Mouse (Mus musculus) Patski (cell line): ENCODE measurements around the gene Scn7a. TPM values are rescaled to one million over a fixed set of nuclear protein-coding genes. Genes with fewer than 3 reads are reported as not detected.

ENCODE experiments used
- ATAC-seq: fragments of 100-300 bp; one replicate; pipeline ENCODE4 v1.8.0; 2021
- CTCF ChIA-PET: fragments of 350-600 bp; sonication (Branson Sonifier 250); formaldehyde crosslinking; loops from one replicate; lab custom pipeline; 2022; ENCODE audit warnings: inconsistent platforms; lab: Charles Lee
- POLR2A ChIA-PET: fragments of 350-600 bp; sonication (Branson Sonifier 250); formaldehyde crosslinking; loops from one replicate; lab custom pipeline; 2022; ENCODE audit warnings: antibody characterized with exemption, inconsistent platforms; lab: Charles Lee
- DNase-seq: peaks from one replicate; pipeline ENCODE4 v3.0.0-alpha.2; 2011; ENCODE audit warnings: low read depth, low spot score
- H3K27me3 ChIP-seq: fragments of 371-371 bp; one replicate; pipeline ENCODE4 v1.5.1; 2021
- CTCF ChIP-seq: fragments of 100-300 bp; IDR thresholded peaks from one replicate; pipeline ENCODE4 v1.5.1; 2021
- in situ Hi-C: fragments of 300-500 bp; cut with MboI; formaldehyde crosslinking; loops from 3 replicates; pipeline ENCODE4 v1.11.1; 2018; ENCODE audit warnings: low pct_unique_long_range_greater_than_20kb, mixed read lengths
- polyA plus RNA-seq: library from polyadenylated mRNA; unstranded; gene quantifications from one replicate; pipeline ENCODE4 v1.2.3, GENCODE M21; 2021

Scn7a gene
- polyA plus RNA-seq, 1 experiment from 2014 or later = not detected

DNA sequence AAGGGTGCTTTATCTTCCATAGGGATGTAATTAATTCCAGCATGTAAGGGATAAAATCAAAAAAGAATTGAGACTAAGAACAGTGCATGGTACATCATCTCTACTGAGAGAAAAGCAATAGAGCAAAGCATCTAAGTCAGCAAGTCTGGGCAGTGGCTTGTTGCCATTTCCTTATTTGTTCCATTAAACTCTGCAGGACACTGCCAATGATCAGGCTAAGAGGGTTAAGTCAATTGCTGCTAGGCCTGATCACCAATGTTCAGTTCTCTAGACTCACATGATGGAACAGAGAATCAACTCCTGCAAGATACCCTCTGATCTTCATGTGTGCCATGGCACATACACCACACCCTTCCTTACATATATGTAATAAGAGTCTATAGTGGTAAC lies 57.1 kb downstream of the Scn7a start:
- ChIA-PET CTCF (no interaction called here), POLR2A (no interaction called here)
- no peak for DNase-seq
- TF ChIP-seq CTCF = no peak
- H3K27me3 ChIP-seq = no peaks in the 10 kb centered on the region
- in situ Hi-C loops = no loop called here
- no peak for ATAC-seq

DNA sequence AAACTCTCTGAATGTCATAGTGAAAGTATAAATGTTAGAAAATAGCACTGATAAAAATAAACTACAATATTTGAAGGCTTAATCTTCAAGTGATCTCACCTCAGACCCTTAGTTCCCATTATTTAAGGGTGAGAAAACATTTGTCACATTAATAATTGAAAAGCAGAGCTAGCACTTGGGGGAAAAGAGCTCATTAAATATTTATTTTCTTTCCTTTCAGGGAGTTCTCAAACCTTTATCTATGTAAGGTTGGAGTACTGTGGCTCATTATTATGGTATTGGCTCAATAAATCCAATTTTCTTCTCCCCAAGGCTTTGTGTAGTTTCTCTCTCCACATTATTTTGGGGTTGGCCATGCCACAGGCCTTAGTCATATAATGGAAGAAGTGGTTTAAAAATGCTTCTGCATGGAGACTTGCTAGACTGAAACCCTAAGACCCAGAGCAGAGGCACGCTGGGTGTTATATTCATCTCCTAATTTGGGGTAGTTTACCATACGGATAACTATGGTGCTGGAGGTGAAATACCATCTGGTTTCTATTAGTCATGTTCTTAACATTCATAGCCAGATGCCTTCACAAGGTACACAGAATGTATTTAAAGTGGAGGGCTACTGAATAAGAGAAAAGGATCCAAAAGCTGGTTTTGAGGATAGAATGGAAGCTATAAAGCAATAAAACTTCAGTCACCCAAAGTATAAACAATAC lies 57.7 kb downstream of the Scn7a start:
- DNase-seq = no peak

DNA sequence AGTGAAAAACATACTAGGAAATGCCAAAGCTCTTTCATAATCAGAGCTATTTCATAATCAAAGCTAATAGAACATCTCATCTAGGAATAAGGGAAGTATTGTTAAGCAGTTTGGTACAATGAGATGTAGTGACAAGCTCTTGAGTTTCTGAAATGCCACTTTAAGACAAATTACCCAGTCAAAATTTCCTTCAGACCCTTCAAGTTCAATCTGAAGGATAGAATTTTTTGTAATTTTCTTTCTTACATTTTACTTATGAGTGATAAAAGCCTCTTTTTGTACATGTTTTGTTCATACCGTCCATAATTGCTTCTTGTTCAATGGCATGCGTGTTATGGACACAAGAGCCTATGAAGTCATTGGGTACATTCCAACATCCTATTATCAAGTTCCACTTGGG lies 72.6 kb downstream of the Scn7a start:
- POLR2A ChIA-PET = no interaction called here
- ATAC-seq = no peak
- TF ChIP-seq CTCF = no peak
- CTCF ChIA-PET = interaction anchor here (1.4 kb wide), 1 partner anchor 11 kb away, joined by 3 read pairs; no protein-coding TSS in a partner anchor
- in situ Hi-C loops = no loop called here
- peaks cover 3% of the 10 kb centered on the region for H3K27me3 ChIP-seq
- DNase-seq = no peak

More for the DNA sequence above, 57.7 kb downstream of the Scn7a start:
- H3K27me3 ChIP-seq = no peaks in the 10 kb centered on the region
- ChIA-PET CTCF (no interaction called here), POLR2A (interaction anchor here (1.1 kb wide), 1 partner anchor 30 kb away, joined by 3 read pairs; no protein-coding TSS in a partner anchor)
- in situ Hi-C loops = no loop called here
- no peak for ATAC-seq
- TF ChIP-seq CTCF = no peak

DNA sequence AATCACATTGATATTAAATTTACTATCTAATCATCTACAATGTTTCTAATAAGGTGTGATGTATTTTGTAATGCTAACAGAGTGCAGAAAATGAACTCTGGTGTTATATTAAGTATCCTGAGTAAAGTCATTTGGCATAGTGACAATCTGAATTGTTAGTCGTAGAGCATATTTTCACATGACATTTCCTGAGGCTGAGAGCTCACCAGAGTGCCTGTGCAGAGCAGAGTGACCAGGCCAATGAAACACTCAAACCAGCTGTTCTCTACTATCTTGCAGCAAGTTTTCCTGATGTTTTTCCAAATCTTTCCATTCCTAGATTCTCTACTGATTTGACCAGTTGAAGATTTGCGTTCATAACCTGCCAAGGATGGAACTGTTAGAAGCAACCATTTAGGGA lies 92.4 kb downstream of the Scn7a start:
- peaks cover 2% of the 10 kb centered on the region for H3K27me3 ChIP-seq
- POLR2A ChIA-PET = no interaction called here
- no peak for TF ChIP-seq CTCF
- no peak for DNase-seq
- ATAC-seq = no peak
- CTCF ChIA-PET = interaction anchor here (0.6 kb wide), 1 partner anchor 120 kb away, joined by 3 read pairs; no protein-coding TSS in a partner anchor
- in situ Hi-C loops = no loop called here

DNA sequence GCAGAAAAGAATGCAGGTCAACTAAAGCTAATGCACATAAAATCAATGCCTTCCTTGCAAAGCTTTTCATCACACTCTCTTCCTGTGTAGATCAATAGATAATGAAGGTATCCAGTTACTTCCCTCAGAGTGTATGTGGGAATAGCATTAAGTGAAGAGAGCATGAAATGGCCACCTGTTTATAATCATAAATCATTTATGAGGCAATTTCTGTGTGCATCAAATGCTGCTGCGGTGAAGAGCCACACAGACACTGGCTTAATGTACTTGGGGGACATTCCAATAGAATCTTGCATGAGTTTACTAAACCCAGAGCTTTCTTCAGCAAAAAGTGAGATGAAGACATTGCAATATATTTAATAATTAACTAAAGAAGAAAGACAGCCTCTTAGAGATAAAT lies 122.7 kb downstream of the Scn7a start:
- ChIA-PET CTCF (no interaction called here), POLR2A (no interaction called here)
- no peak for DNase-seq
- no peak for TF ChIP-seq CTCF
- no peak for ATAC-seq
- in situ Hi-C loops = no loop called here
- peaks cover under 1% of the 10 kb centered on the region for H3K27me3 ChIP-seq

DNA sequence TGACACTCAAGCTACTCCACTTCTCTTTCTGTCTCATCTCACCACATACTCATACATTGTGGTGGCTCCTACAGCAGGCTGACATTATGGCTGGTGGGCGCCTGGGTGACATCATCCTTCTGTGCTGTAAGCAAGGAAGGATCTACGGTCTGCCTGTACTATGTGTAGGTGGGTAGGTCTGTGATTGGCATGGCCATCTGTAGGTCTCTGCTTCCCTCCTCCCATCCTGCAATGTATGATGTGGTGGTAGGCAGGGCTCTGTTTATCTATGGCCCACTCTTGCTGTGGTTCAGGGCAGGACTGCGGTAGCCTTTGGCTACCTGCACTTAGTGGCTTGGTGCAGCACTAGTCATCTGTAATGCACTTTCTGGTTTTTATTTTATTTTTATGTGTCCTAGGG lies 128.3 kb downstream of the Scn7a start:
- in situ Hi-C loops = no loop called here
- DNase-seq (no peak), ATAC-seq (no peak)
- no peak for TF ChIP-seq CTCF
- POLR2A ChIA-PET = no interaction called here
- no peaks in the 10 kb centered on the region for H3K27me3 ChIP-seq
- CTCF ChIA-PET = no interaction called here

DNA sequence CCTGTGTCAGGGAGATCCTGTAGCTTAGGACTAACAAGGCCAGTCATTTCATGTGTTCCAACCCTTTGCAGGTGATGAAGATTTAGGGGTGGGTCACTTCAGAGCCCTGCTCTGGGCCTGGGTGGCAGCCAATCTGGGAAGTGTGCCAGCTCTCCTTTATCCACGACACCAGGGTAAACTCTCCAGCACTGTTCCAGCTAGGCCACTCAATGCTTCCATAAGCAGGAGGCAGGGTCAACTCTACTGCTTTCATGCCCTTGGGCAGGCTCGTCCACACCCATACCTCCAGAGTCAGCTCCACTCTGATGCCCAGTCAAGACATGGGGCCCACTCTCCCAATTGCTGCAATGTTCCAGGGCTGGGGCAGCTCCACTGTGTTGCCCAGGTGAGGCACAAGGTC lies 129.3 kb downstream of the Scn7a start:
- POLR2A ChIA-PET = no interaction called here
- CTCF ChIA-PET = no interaction called here
- no peak for DNase-seq
- H3K27me3 ChIP-seq = no peaks in the 10 kb centered on the region
- no peak for ATAC-seq
- TF ChIP-seq CTCF = no peak
- in situ Hi-C loops = no loop called here

DNA sequence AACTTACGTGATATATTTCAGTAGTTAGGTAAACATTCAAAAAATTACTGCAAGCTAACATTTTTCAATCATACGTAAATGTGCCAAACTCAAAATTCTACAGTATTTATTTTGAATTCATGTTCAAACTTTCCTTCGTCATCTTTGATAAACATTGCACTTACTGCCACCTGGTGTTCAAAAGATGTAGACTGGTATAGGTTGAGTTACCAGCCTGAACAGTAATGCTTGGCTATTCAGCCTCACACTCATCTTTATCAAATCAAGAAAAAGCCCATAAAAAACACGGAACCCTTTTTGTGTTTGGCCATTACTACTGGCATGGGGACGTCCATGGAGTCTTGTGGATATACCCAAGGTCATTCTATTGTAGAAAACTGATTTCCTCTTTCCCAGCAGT lies 140.3 kb downstream of the Scn7a start:
- ChIA-PET CTCF (no interaction called here), POLR2A (no interaction called here)
- peak; percentile 51 for TF ChIP-seq CTCF
- in situ Hi-C loops = loop anchor here (10.0 to 25.0 kb wide), 2 partner anchors 170 to 382 kb away; partner anchors contain the start of gene Ttc21b
- ATAC-seq = peak; percentile 62
- DNase-seq = peak; percentile 0
- H3K27me3 ChIP-seq = no peaks in the 10 kb centered on the region

DNA sequence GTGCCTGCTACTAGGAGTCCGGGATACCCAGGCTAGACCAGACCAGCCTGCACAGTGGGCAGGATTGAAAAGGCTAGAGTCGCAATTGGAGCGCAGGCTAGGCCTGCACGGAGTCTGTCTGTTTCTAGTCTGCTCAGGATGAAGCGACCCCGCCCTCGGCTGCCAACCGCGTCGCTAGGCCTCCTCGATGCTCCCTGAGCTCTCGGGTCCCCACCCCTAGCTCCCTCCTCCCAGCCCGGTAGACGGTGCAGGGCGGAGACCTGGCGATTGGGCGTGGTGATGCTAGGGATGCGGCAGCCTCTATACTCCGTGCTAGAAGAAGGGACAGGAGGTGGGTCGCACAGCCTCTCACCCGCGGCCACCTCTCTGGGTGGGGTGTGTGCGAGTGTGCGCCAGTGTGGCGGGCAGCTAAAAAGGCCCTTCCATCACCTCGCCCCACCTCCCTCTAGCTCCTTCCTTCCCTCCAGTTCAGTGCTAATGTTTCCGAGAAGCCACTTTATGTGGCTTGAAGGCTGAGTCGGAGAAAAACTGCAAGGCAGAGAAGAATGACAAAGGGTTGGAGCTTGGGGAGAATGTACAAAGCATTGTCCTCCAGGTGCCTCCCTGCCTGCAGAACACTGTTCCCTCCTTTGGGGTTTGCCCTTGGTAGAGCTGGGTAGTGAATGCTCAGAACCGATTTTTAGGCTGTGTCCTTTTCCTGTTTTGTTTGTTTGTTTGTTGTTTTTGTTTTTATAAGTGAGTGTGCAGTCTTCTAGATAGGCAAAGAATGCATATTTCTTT lies 149.9 kb downstream of the Scn7a start, which contains the start of gene Scn9a:
Gene Scn9a, minus strand, starts transcription at position 383 of the 780 bp plus-strand sequence.
- in situ Hi-C loops = loop anchor here (25.0 kb wide), 1 partner anchor 372 kb away; the partner anchor contains the start of gene Ttc21b

DNA sequence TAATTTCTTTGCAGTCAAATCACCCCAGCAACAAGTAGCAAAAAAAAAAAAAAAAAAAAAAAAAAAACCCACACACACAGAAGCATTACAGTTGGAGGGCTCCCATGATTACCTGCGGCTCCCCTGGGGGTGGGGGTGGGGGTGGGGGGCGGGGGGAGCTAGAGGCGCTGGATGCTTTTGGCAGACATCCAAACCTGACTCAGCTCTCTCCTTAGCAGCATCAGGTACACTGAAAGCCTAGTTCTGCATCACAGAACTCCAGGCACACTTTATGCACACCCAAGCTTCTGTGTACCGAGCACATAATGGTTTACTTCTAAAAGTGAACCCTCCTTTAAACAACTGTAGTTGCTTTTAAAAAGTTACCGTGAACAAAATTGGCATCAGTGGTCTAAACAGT lies 152.0 kb downstream of the Scn7a start:
- in situ Hi-C loops = loop anchor here (25.0 kb wide), 1 partner anchor 370 kb away; the partner anchor contains the start of gene Ttc21b
- no peak for TF ChIP-seq CTCF
- DNase-seq = no peak

More for the DNA sequence above, 149.9 kb downstream of the Scn7a start, which contains the start of gene Scn9a:
- POLR2A ChIA-PET = no interaction called here
- CTCF ChIA-PET = no interaction called here
- DNase-seq = no peak
- ATAC-seq = no peak
- peaks cover 4% of the 10 kb centered on the region for H3K27me3 ChIP-seq
- TF ChIP-seq CTCF = no peak

More for the DNA sequence above, 152.0 kb downstream of the Scn7a start:
- ATAC-seq = no peak
- H3K27me3 ChIP-seq = peaks cover 4% of the 10 kb centered on the region
- ChIA-PET CTCF (interaction anchor here (1.8 kb wide), 1 partner anchor 12 kb away, joined by 3 read pairs; no protein-coding TSS in a partner anchor), POLR2A (no interaction called here)

Other genes with a start within 250 kb of the Scn7a start
- gene Scn9a, start 150.0 kb downstream of the Scn7a start, polyA plus RNA-seq = not detected